Mouse (Mus musculus): Measurements from ENCODE around the gene Myo15. TPM values are rescaled to one million over a fixed set of nuclear protein-coding genes. Genes with fewer than 3 reads are reported as not detected.

Gene Myo15
- polyA plus RNA-seq, 1 experiment from 2014 or later: 0.12 TPM

DNA sequence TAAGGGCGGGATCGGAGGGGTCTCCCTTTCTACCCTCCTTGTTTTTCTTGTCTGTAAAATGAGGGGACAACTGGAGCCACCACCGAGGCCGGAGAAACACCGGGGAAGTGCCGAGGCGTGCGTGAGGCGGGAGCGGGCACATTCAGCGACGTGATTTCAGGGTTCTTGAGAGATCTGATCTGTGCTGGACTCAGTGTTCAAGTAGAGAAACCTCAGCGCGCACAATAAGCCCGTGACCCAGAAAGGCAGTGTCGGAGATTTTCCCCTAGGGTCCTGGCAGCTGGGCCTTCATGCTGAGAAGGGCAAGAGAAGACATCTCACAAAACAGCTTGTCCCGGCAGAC, 14.4 kb upstream of the Myo15 start:
- DNase-seq (ENCODE audit: low spot score) (peak; percentile 12), ATAC-seq (peak; percentile 61)
- Histone ChIP-seq H3K4me2 (replicated peaks; ENCODE audit: low read depth, low read length) (peak overlapping the region; percentile 63), H3K4me1 (ENCODE audit: insufficient read depth, low read depth, low read length) (no peaks in the 10 kb centered on the region), H3K9ac (replicated peaks; ENCODE audit: low read depth) (peak overlapping the region; percentile 64), H3K36me3 (ENCODE audit: insufficient read depth, low read length) (peaks cover 15% of the 10 kb centered on the region; the same call in 1 of the 2 replicates), H3K4me3 (ENCODE audit: low read depth, low read length) (peak overlapping the region; percentile 59), H3K27ac (ENCODE audit: low read length) (peak overlapping the region; percentile 80), H3K27me3 (replicated peaks; ENCODE audit: insufficient read depth, low read length) (no peaks in the 10 kb centered on the region), H3K9me3 (ENCODE audit: low read length) (no peaks in the 10 kb centered on the region)
- no peak for TF ChIP-seq CTCF (IDR thresholded peaks at IDR 0.05)
- TF ChIP-seq EP300 (IDR thresholded peaks at IDR 0.05): 0 out of 2 replicates have a peak, but pooled peaks have one; percentile 10
- under 1% methylated on average over 17 of the region's 17 CpGs for WGBS

- H3K9me3 ChIP-seq (ENCODE audit: low read length): no peaks in the 10 kb centered on the region
- peak; percentile 33 for DNase-seq (ENCODE audit: low spot score)
- H3K4me3 ChIP-seq (ENCODE audit: low read depth, low read length): no peak overlapping the region
- no peak overlapping the region for H3K27ac ChIP-seq (ENCODE audit: low read length)
- no peaks in the 10 kb centered on the region for H3K4me1 ChIP-seq (ENCODE audit: insufficient read depth, low read depth, low read length)
- no peak overlapping the region for H3K9ac ChIP-seq (replicated peaks; ENCODE audit: low read depth)
- peaks cover 41% of the 10 kb centered on the region for H3K36me3 ChIP-seq (ENCODE audit: insufficient read depth, low read length)
- no peak for ATAC-seq
- H3K4me2 ChIP-seq (replicated peaks; ENCODE audit: low read depth, low read length): no peak overlapping the region
- H3K27me3 ChIP-seq (replicated peaks; ENCODE audit: insufficient read depth, low read length): no peaks in the 10 kb centered on the region
- WGBS: 97% methylated on average over 1 of the region's 1 CpGs
- TF ChIP-seq EP300 (IDR thresholded peaks at IDR 0.05) (no peak), CTCF (IDR thresholded peaks at IDR 0.05) (peak; percentile 27; the same call in 1 of the 2 replicates)
Observed at GRCm38 (mm10) chr11:60457973-60458372, 11.2 kb upstream of the Myo15 start.

DNA sequence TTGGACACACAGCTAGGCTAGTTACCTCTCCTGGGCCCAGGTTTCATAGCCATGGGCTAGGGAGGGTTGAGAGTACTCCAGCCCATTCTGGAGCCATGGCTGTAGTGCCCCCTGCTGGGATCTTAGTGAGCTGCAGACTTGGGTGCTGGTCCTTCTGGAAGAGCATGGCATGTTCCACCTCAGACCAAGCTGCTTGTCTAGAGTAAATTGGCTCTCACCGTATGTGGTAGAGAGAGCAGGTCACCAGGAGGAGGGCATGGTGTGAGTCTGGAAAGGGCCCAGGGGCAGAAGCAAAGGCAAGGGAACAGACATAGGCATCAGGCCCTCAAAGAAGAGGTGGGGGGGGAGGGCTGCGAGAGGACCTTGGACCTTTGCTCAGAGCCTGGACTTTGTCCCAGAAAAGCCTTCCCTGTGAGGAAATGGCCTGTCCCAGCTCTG, 3.2 kb upstream of the Myo15 start:
- no peak overlapping the region for H3K4me3 ChIP-seq (ENCODE audit: low read depth, low read length)
- H3K27ac ChIP-seq (ENCODE audit: low read length): no peak overlapping the region
- DNase-seq (ENCODE audit: low spot score) (peak; percentile 21), ATAC-seq (no peak)
- no peaks in the 10 kb centered on the region for H3K27me3 ChIP-seq (replicated peaks; ENCODE audit: insufficient read depth, low read length)
- H3K9ac ChIP-seq (replicated peaks; ENCODE audit: low read depth): no peak overlapping the region
- no peaks in the 10 kb centered on the region for H3K9me3 ChIP-seq (ENCODE audit: low read length)
- peaks cover 48% of the 10 kb centered on the region for H3K36me3 ChIP-seq (ENCODE audit: insufficient read depth, low read length)
- WGBS: 64% methylated on average over 2 of the region's 2 CpGs
- TF ChIP-seq CTCF (IDR thresholded peaks at IDR 0.05) (peak; percentile 67), EP300 (IDR thresholded peaks at IDR 0.05) (no peak)
- H3K4me2 ChIP-seq (replicated peaks; ENCODE audit: low read depth, low read length): no peak overlapping the region
- H3K4me1 ChIP-seq (ENCODE audit: insufficient read depth, low read depth, low read length): no peaks in the 10 kb centered on the region

DNA sequence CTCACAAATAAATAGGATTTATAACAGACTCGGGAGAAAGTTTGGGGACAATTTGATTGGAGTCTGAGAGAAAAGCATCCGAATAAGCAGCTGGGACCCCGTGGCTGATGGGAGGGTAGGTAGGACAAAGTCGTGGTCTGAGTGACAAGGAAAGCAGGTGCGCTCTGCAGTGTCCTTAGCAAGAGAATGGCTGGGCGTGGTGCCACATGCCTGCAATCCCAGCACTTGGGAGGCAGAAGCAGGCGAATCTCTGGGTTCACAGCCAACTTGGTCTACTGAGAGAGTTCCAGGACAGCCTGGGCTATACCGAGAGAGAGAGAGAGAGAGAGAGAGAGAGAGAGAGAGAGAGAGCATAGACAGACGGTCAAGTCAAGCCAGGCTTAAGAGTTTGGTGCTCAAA, 1.6 kb downstream of the Myo15 start:
- H3K4me1 ChIP-seq (ENCODE audit: insufficient read depth, low read depth, low read length): no peaks in the 10 kb centered on the region
- 79% methylated on average over 9 of the region's 9 CpGs for WGBS
- no peak for TF ChIP-seq CTCF (IDR thresholded peaks at IDR 0.05)
- no peak for TF ChIP-seq EP300 (IDR thresholded peaks at IDR 0.05)
- no peaks in the 10 kb centered on the region for H3K27me3 ChIP-seq (replicated peaks; ENCODE audit: insufficient read depth, low read length)
- no peak overlapping the region for H3K4me2 ChIP-seq (replicated peaks; ENCODE audit: low read depth, low read length)
- 0 out of 2 replicates have a peak, but pooled peaks cover 12% of the 10 kb centered on the region for H3K36me3 ChIP-seq (ENCODE audit: insufficient read depth, low read length)
- H3K9me3 ChIP-seq (ENCODE audit: low read length): no peaks in the 10 kb centered on the region
- no peak overlapping the region for H3K4me3 ChIP-seq (ENCODE audit: low read depth, low read length)
- no peak for ATAC-seq
- no peak overlapping the region for H3K9ac ChIP-seq (replicated peaks; ENCODE audit: low read depth)
- no peak overlapping the region for H3K27ac ChIP-seq (ENCODE audit: low read length)
- no peak for DNase-seq (ENCODE audit: low spot score)

- H3K4me1 ChIP-seq (ENCODE audit: insufficient read depth, low read depth, low read length): no peaks in the 10 kb centered on the region
- no peak overlapping the region for H3K27ac ChIP-seq (ENCODE audit: low read length)
- TF ChIP-seq CTCF (IDR thresholded peaks at IDR 0.05): 0 out of 2 replicates have a peak, but pooled peaks have one; percentile 11
- no peak for TF ChIP-seq EP300 (IDR thresholded peaks at IDR 0.05)
- no peaks in the 10 kb centered on the region for H3K27me3 ChIP-seq (replicated peaks; ENCODE audit: insufficient read depth, low read length)
- no peak overlapping the region for H3K9ac ChIP-seq (replicated peaks; ENCODE audit: low read depth)
- H3K4me3 ChIP-seq (ENCODE audit: low read depth, low read length): no peak overlapping the region
- no peaks in the 10 kb centered on the region for H3K36me3 ChIP-seq (ENCODE audit: insufficient read depth, low read length)
- no peak for ATAC-seq
- H3K9me3 ChIP-seq (ENCODE audit: low read length): no peaks in the 10 kb centered on the region
- WGBS: 72% methylated on average over 5 of the region's 5 CpGs
- DNase-seq (ENCODE audit: low spot score): no peak
- no peak overlapping the region for H3K4me2 ChIP-seq (replicated peaks; ENCODE audit: low read depth, low read length)
Observed at GRCm38 (mm10) chr11:60474534-60474933, 5.4 kb downstream of the Myo15 start.

DNA sequence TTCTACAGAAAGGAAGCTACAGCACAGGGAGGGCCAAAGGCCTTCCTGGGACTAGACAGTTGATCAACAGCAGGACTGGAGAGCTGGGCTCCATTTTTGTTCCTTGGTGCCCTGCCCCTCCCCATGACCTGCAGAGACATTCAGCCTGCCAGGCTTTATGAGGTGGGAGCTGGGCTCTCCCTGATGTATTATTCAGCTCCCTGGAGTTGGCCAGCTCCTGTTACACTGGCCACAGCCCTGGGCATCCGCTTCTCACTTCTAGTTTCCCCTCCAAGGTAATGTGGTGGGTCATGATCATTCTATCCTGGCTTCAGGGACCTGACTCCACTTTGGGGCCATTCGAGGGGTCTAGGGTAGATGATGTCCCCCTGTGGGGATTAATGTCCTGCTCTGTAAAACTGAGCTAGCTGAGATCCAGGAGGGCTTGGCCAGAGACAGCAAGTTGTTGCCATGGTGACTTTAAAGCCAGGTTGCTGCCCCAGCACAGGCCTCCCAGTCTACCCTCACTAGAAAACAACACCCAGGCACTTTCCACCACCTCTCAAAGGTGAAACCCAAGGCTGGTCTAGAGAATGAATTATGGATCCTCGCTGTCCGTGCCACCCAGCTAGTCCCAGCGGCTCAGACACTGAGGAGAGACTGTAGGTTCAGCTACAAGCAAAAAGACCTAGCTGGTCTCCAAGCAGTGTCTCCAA, 6.7 kb downstream of the Myo15 start:
- Histone ChIP-seq H3K27me3 (replicated peaks; ENCODE audit: insufficient read depth, low read length) (no peaks in the 10 kb centered on the region), H3K9me3 (ENCODE audit: low read length) (no peaks in the 10 kb centered on the region), H3K27ac (ENCODE audit: low read length) (no peak overlapping the region), H3K4me1 (ENCODE audit: insufficient read depth, low read depth, low read length) (no peaks in the 10 kb centered on the region), H3K4me2 (replicated peaks; ENCODE audit: low read depth, low read length) (no peak overlapping the region), H3K4me3 (ENCODE audit: low read depth, low read length) (no peak overlapping the region), H3K9ac (replicated peaks; ENCODE audit: low read depth) (no peak overlapping the region), H3K36me3 (ENCODE audit: insufficient read depth, low read length) (no peaks in the 10 kb centered on the region)
- 76% methylated on average over 5 of the region's 5 CpGs for WGBS
- no peak for ATAC-seq
- no peak for TF ChIP-seq CTCF (IDR thresholded peaks at IDR 0.05)
- no peak for TF ChIP-seq EP300 (IDR thresholded peaks at IDR 0.05)
- DNase-seq (ENCODE audit: low spot score): no peak

All from lung, postnatal 0 days (tissue).